Mouse (Mus musculus) olfactory bulb, adult 2 months (tissue): ENCODE measurements around the gene Slc25a47.

ENCODE experiments used
- CTCF ChIP-seq: fragments of 200-500 bp; IDR thresholded peaks from 2 replicates; pipeline ENCODE4 v1.5.1; 2012; ENCODE audit warnings: low read depth, mild to moderate bottlenecking, low read length, moderate library complexity; ENCODE audit not compliant: insufficient read depth
- POLR2A ChIP-seq: fragments of 200-500 bp; IDR thresholded peaks from 2 replicates; pipeline ENCODE4 v1.6.1; 2012; ENCODE audit warnings: mild to moderate bottlenecking, low read depth, low read length, moderate library complexity; ENCODE audit not compliant: insufficient read depth

- TF ChIP-seq POLR2A, result no peak
- no peak for TF ChIP-seq CTCF
These were observed 48.5 kb upstream of the Slc25a47 start for GRCm38 (mm10) chr12:108787329-108787728.
